Mouse (Mus musculus): ENCODE measurements at regions not wholly inside any gene's neighbourhood (a gene's known extent, or its start where the extent isn't known, plus 50 kb on each side); places are given as distances from the start of the nearest gene placed in this dataset.

GRCm38 (mm10) chr16:20802724-20803123 is 68.4 kb upstream of the Thpo start:
- no peak for DNase-seq (ENCODE audit: low spot score in 2 of 2)

GRCm38 (mm10) chr16:20800038-20800437 is 65.7 kb upstream of the Thpo start:
- no peak for DNase-seq (ENCODE audit: low spot score in 2 of 2)

GRCm38 (mm10) chr16:20798115-20798514 is 63.8 kb upstream of the Thpo start:
- DNase-seq (ENCODE audit: low spot score in 2 of 2): no peak

GRCm38 (mm10) chr16:20794721-20795120 is 60.4 kb upstream of the Thpo start:
- no peak for DNase-seq (ENCODE audit: low spot score in 2 of 2)
